Mouse (Mus musculus) adrenal gland, adult (tissue): ENCODE measurements around the gene Nos1ap.

Source experiments
- DNase-seq, 2 experiments: peaks; one replicate each; pipeline ENCODE4 v3.0.0; 2022 to 2023; ENCODE audit warnings: low spot score in 1 of 2; ENCODE audit not compliant: inconsistent age in 2 of 2

Nos1ap gene

GRCm38 (mm10) chr1:170588879-170589218, 812 bp downstream of the Nos1ap start:
- no peak for DNase-seq

DNA sequence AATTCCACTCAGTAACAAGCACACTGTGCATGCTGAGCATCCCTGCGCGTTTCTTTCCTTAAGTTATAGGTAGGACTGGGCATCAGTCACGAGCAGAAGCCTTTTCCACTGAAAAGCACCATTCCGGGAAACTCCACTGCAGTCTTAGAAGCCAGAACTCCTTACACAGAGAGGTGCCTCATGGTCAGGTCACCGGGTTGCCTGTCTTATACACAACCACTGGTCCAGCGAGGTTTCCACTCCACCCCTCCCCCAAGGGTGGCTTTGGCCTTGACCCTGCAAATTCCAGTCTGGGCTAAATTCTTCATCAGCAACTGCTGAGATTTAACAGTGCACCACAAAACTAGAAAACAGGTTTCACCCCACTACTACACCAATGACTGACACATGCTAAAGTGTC, 1.3 kb downstream of the Nos1ap start:
- DNase-seq = peak; percentile 37 to 71

- DNase-seq = peak in 1 of 2 experiments; percentile 43
These were observed 2.9 kb downstream of the Nos1ap start for GRCm38 (mm10) chr1:170586715-170587114.

- no peak for DNase-seq
These were observed 5.7 kb downstream of the Nos1ap start for GRCm38 (mm10) chr1:170583925-170584324.

GRCm38 (mm10) chr1:170582341-170582740, 7.3 kb downstream of the Nos1ap start:
- no peak for DNase-seq

DNA sequence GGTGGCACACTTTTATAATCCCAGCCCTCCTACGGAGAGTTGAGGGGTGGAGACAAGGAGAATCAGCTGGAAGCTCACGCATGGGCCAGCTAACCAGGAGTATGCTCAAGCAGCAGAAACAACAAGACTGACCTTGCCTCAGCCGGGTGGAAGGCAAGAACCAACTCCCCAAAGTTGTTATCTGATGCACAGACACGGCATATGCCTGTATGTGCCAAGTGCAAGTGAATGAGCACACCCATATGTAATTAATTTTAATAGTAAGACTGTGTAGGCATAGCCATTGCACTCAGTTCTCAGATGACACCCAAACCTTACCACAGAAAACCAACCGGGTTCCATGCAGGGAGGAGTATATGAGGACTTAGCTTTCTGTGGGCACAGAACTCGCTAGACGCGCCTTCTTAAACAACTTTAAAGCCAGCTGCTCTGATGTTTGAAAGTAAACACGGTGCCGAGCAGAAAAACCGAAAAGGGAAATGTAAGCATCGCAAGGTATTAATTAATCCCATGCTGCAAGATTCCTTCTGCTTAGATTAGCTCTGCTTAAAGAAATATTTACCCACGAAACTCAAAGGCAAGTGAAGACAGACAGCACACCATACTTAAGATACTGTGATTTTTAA, 9.1 kb downstream of the Nos1ap start:
- no peak for DNase-seq

DNA sequence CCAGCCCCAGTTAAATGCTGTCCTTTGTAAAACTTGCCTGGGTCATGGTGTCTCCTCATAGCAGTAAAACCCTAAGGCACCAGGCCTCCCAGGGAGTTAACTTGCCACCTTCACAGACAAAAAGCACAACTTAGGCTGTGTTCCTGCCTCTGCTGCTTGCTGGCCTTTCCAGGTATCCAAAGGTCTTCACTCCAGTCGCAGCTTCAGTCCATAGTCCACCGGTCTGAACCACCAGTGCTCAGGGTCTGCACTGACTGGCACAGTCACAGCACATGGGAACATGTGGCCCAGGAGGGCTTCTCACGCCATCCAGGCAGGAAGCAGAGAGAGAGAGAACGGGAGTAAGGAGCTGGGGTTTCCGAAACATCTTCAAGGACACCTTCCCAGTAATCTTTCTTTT, 10.2 kb downstream of the Nos1ap start:
- DNase-seq = no peak

- DNase-seq = no peak
These were observed 10.6 kb downstream of the Nos1ap start for GRCm38 (mm10) chr1:170579063-170579462.

DNA sequence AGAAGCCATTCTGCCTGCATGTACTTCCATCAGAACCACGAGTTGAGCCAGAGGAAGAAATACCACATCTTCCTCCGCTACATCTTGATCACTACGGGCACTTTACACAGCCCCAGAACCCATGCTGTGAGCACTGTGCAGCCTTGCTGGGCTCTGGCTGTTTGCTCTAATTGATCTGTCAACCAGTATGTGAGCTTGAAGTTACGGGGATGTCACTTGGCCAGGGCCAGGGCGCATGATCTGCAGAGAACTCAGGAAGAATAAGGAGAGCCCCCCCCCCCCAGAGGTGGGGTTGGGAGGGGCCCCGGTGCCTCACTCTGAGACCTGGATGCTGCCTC, 13.0 kb downstream of the Nos1ap start:
- no peak for DNase-seq

DNA sequence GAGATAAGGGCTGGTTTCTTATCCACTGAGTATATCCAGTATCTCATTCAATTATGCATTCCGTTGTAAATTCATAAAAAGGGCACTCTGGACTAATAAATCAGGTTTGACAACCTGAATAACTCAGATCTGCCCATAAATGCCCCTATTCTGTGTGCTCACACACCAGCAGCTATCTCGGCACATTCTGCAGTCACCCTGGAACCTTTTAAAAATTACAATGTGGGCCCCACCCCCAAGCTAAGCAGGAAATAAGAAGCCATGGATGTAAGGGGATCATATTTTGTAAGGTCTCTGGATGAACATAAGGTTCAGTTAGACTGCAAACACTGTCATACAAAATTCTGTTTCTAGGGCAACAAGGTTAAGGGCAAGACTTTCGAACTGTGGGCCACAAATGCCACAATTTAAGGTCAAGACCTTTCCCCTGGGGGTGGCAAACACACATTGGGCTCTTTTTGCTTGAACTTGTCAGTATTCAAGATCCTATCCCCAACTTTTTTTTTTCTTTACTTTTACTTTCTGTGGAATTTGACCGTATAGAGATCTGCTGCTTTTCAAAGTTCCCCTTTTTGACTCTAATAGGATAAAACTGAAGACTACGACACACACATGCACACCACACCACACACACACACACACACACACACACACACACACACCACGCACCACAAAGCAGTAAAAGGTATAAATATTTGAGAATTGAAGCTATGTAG, 13.5 kb downstream of the Nos1ap start:
- no peak for DNase-seq

DNA sequence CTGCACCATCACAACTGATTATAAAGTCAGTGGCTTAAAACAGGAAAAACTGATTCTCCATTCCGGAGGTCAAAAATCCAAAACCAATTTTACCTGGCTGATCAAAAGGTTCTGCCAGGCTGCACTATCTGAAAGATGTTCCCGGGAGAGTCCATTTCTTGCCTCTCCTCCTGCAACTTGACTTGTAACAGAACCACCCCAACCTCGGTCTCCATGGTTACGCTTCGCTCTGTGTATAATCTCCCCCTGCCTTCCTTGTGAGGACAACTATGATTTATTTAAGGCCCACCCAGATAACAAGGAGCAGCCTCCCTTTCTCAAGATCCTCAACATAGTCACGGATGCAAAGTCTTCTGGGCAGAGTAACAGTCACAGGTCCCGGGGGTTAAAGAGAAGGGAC, 16.5 kb downstream of the Nos1ap start:
- DNase-seq = no peak

- DNase-seq = no peak
These were observed 22.7 kb downstream of the Nos1ap start for GRCm38 (mm10) chr1:170566969-170567368.

- no peak for DNase-seq
These were observed 23.1 kb downstream of the Nos1ap start for GRCm38 (mm10) chr1:170566538-170566937.

DNA sequence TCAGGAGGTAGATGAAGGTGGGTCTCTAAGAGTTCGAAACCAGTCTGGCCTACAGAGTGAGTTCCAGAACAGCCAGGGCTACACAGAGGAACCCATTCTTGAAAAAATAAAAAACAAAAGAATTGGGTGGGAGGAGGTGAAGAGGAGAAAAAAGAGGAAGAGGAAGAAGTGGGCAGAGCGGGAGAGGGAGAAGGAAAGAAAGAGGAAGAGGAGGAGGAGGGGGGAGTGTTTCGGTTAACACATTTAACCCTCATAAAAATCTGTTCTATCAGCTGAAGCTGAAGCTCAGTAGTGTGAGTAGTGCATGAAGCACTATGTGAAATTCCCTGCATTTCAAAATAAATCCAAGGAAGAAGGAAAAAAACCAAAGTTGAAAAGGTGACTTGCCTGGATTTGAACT, 24.7 kb downstream of the Nos1ap start:
- no peak for DNase-seq

- no peak for DNase-seq
These were observed 27.2 kb downstream of the Nos1ap start for GRCm38 (mm10) chr1:170562431-170562830.

DNA sequence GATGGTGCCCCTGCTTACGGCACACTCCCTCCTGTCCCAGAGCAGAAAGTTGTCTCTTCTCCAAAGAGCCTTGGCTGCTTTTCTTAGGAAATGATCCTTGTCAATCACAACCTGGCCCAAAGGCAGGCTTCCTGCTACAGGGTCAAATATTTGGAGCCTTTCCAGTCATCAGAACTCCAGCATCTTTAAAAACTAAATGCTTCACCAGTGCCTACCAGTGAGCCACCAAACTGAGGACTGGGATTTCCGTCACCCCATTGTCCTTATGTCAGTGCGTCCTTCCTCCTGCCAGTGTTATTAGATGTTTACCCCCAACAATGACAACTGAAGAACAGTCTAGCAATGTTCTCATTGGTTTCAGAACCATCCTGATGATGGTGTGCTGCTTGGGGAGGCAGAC, 28.9 kb downstream of the Nos1ap start:
- DNase-seq = peak; percentile 29 to 66

DNA sequence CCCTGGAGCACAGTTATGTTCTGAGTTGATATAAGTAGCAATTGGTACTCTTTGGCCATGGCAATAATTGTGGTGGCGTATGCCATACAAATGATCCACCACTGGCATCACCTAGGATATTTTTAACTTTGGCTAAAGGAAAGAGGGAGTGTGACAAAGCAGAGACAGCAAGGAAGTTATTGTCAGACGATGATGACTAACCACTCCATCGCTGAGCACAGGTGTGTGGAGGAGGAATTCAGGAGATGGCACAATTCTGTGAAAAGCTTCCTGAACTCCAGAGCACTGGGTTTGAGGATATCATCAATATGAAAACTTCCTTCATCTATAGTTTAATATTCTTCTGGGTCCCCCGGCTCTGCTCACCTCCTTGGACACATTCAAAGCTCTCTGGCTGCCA, 31.7 kb downstream of the Nos1ap start:
- DNase-seq = no peak

- no peak for DNase-seq
These were observed 33.0 kb downstream of the Nos1ap start for GRCm38 (mm10) chr1:170556696-170557095.

GRCm38 (mm10) chr1:170554939-170555293, 34.7 kb downstream of the Nos1ap start:
- DNase-seq = peak; percentile 96 to 97

- DNase-seq = peak in 1 of 2 experiments; percentile 43
These were observed 35.3 kb downstream of the Nos1ap start for GRCm38 (mm10) chr1:170554235-170554938.

DNA sequence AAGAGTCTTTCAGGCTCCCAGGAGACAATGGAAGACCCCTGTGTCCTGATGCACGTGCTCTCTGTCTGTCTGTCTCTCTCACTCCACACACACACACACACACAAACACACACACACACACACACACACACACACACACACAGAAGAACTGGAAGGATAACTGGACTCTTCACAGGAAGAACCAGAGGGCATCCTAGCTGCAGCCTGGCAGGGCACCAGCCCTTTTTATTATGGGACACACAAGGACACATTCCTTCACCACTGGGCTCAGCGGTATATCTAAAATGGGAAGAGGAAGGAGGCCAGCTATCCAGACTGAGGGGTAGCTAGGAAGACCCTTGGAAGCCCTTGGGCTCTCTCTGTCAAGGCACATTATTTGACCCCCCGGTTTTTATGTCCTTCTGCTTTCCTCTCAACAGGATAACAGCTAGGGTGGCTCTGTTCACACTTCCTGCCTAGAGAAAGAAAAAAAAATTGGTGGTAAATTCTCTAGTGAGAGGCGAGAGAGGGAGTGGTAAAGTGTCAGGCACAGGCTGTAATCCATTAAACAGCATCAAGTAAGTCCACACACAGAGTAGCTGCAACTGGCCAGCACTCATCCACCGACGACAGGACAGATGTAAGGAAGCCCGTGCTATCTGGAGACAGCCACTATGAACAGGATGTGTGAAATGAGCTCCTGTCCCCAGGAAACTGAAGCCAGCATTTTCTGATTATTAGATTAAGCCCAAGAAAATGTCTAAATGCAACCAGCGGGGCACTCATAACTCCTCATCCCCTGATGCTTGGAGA, 38.8 kb downstream of the Nos1ap start:
- peak; percentile 38 to 70 for DNase-seq

DNA sequence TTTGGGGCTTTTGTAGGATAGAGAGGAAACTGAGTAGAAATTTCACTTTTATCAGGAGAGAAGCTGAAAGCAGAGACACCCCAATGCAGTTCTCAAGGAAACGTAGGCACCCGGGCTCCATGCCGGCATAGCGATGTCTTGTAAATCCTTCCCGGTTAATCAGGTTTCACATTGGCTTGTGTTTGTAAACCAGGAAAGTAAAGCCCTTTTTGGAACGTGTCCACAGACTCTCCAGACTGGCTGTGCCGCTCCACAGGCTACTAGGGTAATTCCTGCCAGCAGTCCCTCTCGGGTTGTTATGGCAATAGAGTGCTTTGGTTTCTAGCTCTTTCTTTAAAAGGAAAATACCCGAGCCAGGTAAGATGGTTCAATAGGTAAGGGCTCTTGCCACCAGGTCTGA, 40.6 kb downstream of the Nos1ap start:
- no peak for DNase-seq
